Mouse (Mus musculus) kidney, postnatal 36 days (tissue): ENCODE measurements around the gene Mgat4a.

Experiments
- DNase-seq, 2 experiments: peaks; one replicate each; pipeline ENCODE4 v3.0.0; 2021 to 2022; ENCODE audit warnings: mixed read lengths in 2 of 2

Gene Mgat4a

GRCm38 (mm10) chr1:37457546-37457945, 83.3 kb downstream of the Mgat4a start:
- no peak for DNase-seq

GRCm38 (mm10) chr1:37451270-37451669, 89.5 kb downstream of the Mgat4a start:
- no peak for DNase-seq

GRCm38 (mm10) chr1:37448361-37449095, 92.3 kb downstream of the Mgat4a start:
- peak; percentile 48 to 84 for DNase-seq

DNA sequence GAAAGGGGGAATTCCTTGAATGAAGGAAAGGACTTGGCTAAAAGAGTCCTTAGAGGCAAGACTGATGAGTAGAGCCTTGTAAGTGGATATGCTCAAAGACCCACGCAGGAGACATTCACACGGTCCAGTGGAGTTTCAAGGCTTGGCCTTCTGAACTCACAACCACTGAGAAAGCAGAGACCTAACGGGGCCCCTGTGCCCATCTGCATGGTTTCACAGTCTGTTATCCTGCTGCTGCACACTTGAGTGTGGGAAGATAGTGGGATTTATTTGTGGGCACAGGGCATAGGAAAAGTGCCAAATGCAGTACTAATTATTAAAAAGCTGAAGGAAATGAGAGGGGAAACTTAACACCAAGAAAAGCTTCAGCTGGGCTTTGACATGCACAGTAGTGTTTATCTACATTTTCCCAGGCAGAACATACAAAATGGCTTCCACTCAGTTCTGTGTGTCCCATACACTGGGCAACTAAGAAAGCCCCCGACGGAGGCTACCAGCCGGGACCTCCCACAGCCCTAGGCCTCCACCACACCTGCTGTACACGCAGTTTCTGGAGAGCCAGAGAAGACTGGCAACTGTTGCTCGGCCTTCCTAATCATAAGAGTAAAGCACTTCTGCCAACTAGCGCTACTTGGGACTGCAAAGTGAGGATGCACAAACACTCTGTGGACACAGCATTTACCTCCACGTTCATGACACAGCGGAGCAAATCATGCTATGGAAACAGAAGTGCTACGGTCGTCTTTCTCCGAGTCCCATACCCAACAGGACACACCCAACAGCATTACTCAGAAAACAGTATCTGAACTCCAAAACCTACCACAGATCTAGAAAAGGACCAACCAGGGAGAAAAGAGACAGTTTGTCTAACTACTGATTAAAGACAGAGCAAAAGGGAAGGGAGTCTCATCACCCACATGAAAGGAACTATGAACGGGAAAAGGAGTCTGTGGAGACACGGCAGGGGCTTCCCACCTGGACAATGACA, 97.7 kb downstream of the Mgat4a start:
- DNase-seq: no peak

GRCm38 (mm10) chr1:37436419-37436818, 104.4 kb downstream of the Mgat4a start:
- no peak for DNase-seq

DNA sequence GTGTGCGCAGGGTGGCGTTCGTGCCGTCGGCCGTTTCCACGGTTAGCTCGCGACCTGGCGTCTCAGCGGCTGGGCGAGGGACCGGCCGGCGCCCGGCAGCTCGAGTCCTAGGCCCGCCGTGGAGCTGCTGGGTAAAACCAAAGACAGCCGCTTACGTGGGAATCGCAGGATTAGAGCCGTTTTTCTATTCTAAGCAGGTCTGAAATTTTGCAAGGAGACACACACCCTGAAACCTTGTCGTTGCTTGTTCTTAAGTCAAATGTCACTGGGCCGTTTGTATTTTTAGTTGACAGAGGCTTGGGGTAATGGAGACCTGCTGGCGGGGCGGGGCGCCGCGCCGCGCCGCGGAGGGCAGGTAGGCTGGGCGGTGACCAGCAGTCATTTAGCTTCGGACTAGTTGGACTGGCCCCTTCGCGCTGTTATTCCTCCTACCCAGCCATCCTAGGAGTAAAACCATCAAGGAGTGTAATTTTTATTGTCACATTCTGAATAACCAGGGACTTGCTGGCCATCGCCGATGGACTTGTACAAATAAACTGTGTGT, 110.4 kb downstream of the Mgat4a start:
- peak; percentile 18 to 60 for DNase-seq

GRCm38 (mm10) chr1:37429366-37430296, 111.2 kb downstream of the Mgat4a start, which contains the start of the genes Coa5 and Unc50:
Gene Coa5, minus strand, starts transcription at chr1:37430103.
Gene Unc50, plus strand, starts transcription at chr1:37430139.
- peak; percentile 96 for DNase-seq

DNA sequence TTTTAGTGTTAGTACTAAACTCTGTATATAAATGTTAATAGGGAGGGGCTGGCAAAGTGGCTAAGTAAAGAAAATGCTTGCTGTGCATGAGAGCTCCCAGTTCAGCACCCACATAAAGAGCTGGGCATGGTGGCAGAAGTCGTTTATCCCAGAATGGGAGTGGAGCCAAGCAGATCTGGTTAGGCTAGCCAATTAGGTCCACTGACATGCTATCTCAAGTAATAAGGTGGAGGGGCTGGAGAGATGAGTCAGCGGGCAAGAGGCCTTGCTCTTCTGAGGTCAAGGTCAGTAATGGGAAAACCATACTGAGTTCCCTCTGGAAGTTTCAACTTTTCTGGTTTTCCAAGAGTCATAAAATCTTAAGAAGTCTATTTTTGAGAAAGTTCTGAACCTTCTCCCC, 111.9 kb downstream of the Mgat4a start:
- DNase-seq: no peak

DNA sequence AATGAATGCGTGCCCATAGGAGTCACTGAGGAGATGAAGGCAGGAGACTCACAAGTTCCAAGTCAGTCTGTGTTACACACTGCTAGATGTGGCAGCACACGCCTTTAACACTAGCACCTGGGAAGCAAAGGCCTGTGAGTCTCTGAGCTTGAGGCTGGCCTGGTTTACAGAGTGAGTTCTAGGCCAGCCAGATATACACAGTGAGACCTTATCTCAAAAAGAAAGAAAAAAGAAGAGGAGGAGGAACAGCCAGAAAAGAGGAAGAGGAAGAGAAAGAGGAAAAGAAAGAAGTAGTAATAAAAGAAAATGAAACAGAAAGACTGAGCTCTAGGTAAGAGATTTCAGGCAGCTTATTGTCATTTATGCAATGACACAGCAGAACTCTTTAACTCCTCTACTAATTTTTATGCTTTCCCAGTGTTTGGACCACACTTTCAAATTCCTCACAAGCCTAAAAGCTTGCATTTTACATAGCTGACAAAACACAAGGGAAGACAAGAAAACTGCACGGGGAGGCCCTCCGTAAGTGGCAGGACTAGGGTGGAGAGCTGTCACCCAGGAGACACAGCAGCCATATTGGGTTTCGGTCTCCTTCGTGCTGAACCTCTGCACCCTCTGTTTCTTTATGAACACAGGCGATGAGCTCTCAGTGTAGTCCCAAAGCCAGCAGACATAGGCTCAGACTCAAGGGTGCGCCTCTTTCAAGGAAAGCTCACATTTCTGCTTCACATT, 113.5 kb downstream of the Mgat4a start:
- DNase-seq: no peak

- peak in 1 of 2 experiments; percentile 60 for DNase-seq
Measured at GRCm38 (mm10) chr1:37419420-37419819, 121.4 kb downstream of the Mgat4a start.

GRCm38 (mm10) chr1:37415394-37415793, 125.4 kb downstream of the Mgat4a start:
- no peak for DNase-seq

GRCm38 (mm10) chr1:37409647-37410046, 131.2 kb downstream of the Mgat4a start:
- DNase-seq: no peak

- no peak for DNase-seq
Measured at GRCm38 (mm10) chr1:37408678-37409077, 132.1 kb downstream of the Mgat4a start.

DNA sequence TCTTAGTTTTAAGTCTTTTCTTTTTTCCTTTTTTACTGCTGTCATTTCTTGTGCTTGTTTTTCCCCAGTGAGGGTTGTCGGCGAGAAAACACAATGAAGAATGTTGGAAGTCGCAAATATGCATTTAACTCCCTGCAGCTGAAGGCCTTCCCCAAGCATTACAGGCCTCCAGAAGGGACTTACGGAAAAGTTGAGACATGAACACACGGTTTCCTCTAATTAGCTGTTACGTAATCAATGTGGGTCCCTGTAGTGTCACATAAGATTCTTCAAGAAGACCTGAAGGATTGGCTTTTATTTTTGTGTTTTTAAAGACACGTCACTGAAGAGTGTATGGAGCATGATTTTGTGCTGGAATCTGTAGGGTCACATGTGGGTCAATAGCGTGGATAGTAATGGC, 132.8 kb downstream of the Mgat4a start:
- no peak for DNase-seq

DNA sequence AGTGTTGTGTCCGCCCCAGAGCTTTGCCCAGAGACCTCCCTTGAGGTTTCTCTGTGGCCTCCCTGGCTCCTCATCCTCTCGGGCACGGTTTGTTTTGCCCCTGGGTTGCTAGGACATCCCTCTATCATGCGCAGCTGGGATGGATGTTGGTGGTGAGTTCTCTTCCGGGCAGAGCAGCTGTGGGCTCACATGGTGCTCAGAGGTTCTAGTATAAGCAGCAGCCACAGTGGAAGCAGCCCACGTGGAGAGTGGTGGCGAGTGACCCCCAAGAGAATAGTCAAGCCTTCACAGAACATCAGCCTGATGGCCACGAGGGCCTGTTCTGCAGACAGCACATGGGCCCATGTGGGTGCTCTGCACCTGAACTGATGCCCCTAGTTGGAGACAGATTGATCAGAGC, 133.6 kb downstream of the Mgat4a start:
- no peak for DNase-seq

DNA sequence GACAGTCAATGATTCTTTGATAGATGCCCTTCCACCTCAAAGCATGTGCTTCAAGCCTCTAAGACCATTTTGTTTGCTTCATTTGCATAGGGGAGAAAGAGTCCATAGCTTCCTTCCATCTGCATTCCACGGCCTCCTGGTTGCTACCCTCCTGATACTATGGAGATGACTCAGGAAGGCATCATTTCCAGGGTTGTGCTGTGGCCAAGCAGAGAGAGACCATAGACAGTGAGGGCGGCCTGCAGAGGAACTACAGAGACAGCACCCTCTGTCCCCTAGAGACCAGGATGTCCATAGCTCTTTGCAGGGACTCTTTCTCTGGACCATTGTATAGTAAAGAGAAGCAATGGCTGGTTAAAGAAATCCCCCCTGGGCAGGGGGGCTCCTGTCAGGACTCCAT, 135.7 kb downstream of the Mgat4a start:
- no peak for DNase-seq

DNA sequence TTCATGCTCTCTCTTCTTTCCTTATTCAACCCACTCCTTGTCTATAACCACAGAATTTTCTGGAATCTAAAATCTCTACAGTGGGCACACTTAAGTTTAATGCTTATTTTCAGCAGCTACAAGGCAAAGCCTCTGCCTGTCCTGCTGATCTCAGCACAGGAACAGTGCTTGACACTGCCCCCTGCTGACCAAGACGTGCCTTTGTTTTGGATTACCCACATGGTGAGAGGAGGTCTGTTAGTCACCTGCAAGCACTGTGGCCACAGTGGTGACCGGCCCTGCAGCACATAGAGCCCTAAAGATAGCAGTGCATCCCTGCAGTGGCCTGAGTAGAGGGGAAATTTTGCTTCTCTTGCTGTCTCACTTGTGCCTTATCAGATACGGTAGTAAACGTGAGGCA, 139.1 kb downstream of the Mgat4a start:
- peak; percentile 43 to 81 for DNase-seq

DNA sequence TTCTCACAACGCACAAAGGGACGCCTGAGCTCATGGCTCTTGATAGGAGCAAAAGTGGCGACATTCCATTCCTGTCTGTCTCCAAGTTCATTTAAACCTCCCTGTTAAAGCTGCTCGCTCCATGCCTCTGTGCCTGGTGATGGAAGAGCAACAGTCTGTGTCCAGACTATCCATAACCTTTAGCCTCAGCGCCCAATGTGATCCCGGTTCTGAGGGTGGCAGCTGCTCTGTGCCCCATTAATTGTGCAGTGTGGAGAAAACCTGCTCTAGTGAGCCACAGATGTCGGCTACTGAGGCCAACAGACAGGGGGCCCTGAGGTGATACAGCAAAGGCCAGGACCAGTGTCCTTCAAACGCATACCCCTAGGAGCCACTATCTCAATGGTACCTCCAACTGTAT, 141.1 kb downstream of the Mgat4a start:
- no peak for DNase-seq

DNA sequence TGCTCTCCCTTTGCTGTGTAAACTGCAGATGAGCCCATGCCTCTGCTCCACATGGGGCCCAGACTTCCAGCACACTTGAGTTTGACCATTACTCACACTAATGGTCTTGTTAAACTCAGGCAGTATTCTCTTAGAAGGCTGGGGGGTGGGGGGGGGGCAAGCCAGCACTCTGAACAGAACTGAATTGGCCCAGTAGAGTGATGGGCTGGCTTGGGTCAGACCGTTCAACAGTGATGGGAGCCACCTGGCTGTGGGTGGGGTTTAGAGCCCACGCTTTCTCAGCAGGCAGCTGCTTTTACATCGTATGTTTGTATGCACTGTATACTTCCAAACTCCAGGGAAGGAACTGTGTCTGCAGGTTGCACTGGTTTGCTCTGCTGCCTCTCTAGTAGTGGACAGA, 141.9 kb downstream of the Mgat4a start:
- DNase-seq: no peak

DNA sequence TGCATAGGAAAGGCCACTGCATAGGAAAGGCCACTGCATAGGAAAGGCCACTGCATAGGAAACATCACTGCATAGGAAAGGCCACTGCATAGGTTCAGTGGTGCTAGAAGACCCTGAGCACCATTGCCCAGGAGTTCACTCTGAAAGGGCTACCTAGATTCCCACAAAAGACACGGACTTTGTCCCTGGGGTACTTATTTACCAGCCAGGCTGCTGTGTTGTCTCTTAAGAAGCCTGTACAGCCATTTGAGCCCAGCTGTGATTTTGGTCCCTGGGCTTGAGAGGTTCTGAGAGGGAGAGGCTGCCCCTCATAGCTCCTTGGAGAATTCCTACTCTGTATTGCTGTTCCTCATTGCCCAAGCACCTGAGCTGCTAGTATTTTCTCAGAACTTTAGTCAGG, 144.3 kb downstream of the Mgat4a start:
- peak; percentile 59 to 64 for DNase-seq

- no peak for DNase-seq
Measured at GRCm38 (mm10) chr1:37393174-37393573, 147.6 kb downstream of the Mgat4a start.
